Mouse (Mus musculus): ENCODE results near the gene Fopnl.

DNA sequence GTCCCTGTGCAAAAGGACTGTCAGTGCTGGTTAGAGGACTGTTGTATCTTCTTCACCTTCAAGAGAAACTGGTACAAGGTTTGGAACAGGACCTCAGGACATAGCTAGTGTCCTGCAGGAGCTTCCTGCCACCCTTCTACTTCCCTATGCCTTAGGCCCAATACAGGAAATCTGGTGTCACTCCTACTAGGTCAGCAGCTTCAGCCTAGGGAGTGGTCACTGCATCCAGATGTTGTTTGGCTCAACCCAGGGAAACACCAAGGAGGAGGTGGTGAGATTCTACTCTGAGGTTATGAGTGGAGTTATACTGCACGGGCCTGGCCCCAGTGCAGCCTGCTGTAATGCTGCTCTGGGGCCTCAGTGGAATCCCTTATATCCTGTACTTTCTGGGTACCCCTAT, 41.3 kb upstream of the Fopnl start:
- TF ChIP-seq GATA1 (IDR thresholded peaks at IDR 0.05; ENCODE audit: borderline replicate concordance, low read length) (no peak), FLI1 (IDR thresholded peaks at IDR 0.05; ENCODE audit: low read length) (no peak)
